Mouse (Mus musculus): ENCODE data around the gene Msh5.

DNA sequence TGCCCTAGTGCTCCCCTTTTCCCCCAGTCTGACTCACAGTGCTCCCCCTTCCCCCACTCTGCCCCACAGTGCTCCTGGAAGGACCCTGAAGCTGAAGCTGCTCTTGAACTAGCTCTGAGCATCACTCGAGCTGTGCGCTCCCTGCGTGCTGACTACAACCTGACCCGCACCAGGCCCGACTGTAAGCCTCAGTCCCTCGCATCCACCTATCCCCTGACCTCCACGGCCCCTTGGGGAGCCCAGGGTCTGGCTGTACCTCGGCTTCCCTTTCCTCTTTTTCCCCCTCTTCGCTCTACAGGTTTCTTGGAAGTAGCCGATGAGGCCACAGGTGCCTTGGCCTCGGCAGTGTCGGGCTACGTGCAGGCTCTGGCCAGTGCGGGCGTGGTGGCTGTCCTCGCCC lies 31.2 kb downstream of the Msh5 start:
- TF ChIP-seq CTCF (IDR thresholded peaks at IDR 0.05; ENCODE audit: control insufficient read depth, insufficient read depth, low read length) (no peak), POLR2A (IDR thresholded peaks at IDR 0.05; ENCODE audit: borderline replicate concordance, control insufficient read depth, low read depth, low read length) (no peak)

All from bone marrow, adult 2 months (tissue).